Mouse (Mus musculus) stomach, postnatal 0 days (tissue): Measurements from ENCODE around the gene D430042O09Rik.

Experiments
- CTCF ChIP-seq: IDR thresholded peaks from 2 replicates; pipeline ENCODE4 v1.5.1; 2016; ENCODE audit warnings: antibody characterized with exemption, low read depth, mild to moderate bottlenecking, moderate library complexity
- EP300 ChIP-seq: optimal IDR thresholded peaks from 2 replicates; pipeline ENCODE3; 2016; ENCODE audit warnings: antibody characterized with exemption

- TF ChIP-seq EP300: no peak
- no peak for TF ChIP-seq CTCF
Observed at GRCm38 (mm10) chr7:125720370-125720769, 12.7 kb downstream of the D430042O09Rik start.
